Mouse (Mus musculus) small intestine, adult 2 months (tissue): ENCODE data around the gene Slc22a13.

ENCODE experiments used
- CTCF ChIP-seq: fragments of 200-500 bp; IDR thresholded peaks from 2 replicates; pipeline ENCODE4 v1.5.1; 2012; ENCODE audit warnings: low read depth, mild to moderate bottlenecking, control low read depth, inconsistent platforms, low read length, moderate library complexity, mixed read lengths; ENCODE audit not compliant: insufficient replicate concordance, insufficient read length; ENCODE audit errors: extremely low read depth
- POLR2A ChIP-seq: fragments of 200-500 bp; IDR thresholded peaks from 2 replicates; pipeline ENCODE4 v1.6.1; 2012; ENCODE audit warnings: low read depth, mild to moderate bottlenecking, control low read depth, inconsistent platforms, low read length, moderate library complexity

DNA sequence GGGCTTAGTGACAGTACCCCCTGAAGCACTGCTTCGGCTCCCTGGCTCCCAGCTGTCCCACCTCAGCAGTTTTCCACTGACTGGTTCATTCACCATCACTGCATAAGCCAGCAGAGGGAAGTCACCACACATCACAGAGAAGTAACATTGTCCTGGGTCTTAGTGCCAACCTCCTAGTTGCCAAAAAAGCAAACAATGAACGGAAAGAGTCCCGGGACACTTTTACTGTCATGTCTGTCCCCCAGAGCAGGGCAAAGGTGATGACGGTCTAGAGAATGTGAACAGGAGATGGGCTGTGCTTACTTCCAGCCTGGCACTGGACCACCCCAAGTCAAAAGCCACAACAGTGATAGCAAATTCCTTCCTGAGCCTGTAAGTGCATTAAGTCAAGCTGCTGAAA is 29.9 kb upstream of the Slc22a13 start:
- no peak for TF ChIP-seq CTCF
- no peak for TF ChIP-seq POLR2A
